8 mouse cellular contexts compared by ENCODE assay signal in the genomic region with DNA sequence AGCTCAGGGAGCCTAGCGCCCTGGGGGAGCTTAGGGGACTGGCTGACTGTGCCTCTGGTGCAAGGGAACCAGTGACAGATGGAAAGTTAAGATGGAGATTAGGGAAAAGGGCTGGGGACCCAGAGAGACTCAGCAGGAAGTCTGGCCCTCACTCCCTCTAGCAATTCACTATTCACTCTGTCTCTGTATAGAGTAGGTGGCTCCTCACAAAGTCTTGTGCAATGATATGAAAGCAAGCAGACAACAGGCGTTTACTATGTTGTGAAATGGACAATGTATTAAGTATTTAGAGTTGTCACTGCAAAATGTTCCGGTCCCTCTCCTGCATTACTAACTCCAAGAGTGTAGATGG. TPM values are rescaled to one million over a fixed set of nuclear protein-coding genes. Genes with fewer than 3 reads are reported as not detected.
A peak's percentile ranks its signal among the peaks of the same experiment; 100 is the strongest.
DNase-seq lines count a peak whose midpoint lies in the region; ATAC-seq and TF ChIP-seq lines count a peak whose summit lies in the region.

No protein-coding gene starts in this region.

- no peaks in the 10 kb centered on the region for H3K4me1 ChIP-seq in lung, embryonic 14.5 days (ENCODE audit: insufficient read depth)
- H3K4me1 ChIP-seq in forebrain, embryonic 12.5 days, result 0 out of 2 replicates have a peak, but pooled peaks cover 9% of the 10 kb centered on the region
- H3K4me1 ChIP-seq in limb, embryonic 12.5 days (replicated peaks), result peaks cover 3% of the 10 kb centered on the region; the same call in 1 of the 2 replicates
- peaks cover 3% of the 10 kb centered on the region for H3K4me1 ChIP-seq in neural tube, embryonic 14.5 days (ENCODE audit: control insufficient read depth, insufficient read depth, low read length)

- peak overlapping the region; percentile 56 for H3K9ac ChIP-seq in lung, embryonic 14.5 days
- peak overlapping the region; percentile 46 for H3K9ac ChIP-seq in forebrain, embryonic 12.5 days
- peak overlapping the region; percentile 72 for H3K9ac ChIP-seq in limb, embryonic 12.5 days (replicated peaks)
- H3K9ac ChIP-seq in neural tube, embryonic 14.5 days (replicated peaks; ENCODE audit: low read depth, low read length), result peak overlapping the region; percentile 72

- H3K9me3 ChIP-seq in lung, embryonic 14.5 days (ENCODE audit: low read depth, low read length), result no peaks in the 10 kb centered on the region
- no peaks in the 10 kb centered on the region for H3K9me3 ChIP-seq in forebrain, embryonic 12.5 days
- no peaks in the 10 kb centered on the region for H3K9me3 ChIP-seq in limb, embryonic 12.5 days
- no peaks in the 10 kb centered on the region for H3K9me3 ChIP-seq in neural tube, embryonic 14.5 days (ENCODE audit: control insufficient read depth, low read length)

- TF ChIP-seq CTCF in lung, embryonic 14.5 days (IDR thresholded peaks at IDR 0.05; ENCODE audit: low read depth), result no peak

- no peak for DNase-seq in lung, embryonic 14.5 days
- DNase-seq in lung, adult 18-20 months, result no peak
- no peak for DNase-seq in embryo, embryonic 11 days
- no peak for DNase-seq in kidney, postnatal 25 days

- no peaks in the 10 kb centered on the region for H3K27me3 ChIP-seq in lung, embryonic 14.5 days (ENCODE audit: insufficient read depth, low read length)
- no peaks in the 10 kb centered on the region for H3K27me3 ChIP-seq in forebrain, embryonic 12.5 days
- H3K27me3 ChIP-seq in limb, embryonic 12.5 days, result no peaks in the 10 kb centered on the region
- H3K27me3 ChIP-seq in neural tube, embryonic 14.5 days (ENCODE audit: control insufficient read depth, insufficient read depth, low read length), result no peaks in the 10 kb centered on the region

- H3K36me3 ChIP-seq in lung, embryonic 14.5 days (ENCODE audit: insufficient read depth), result no peaks in the 10 kb centered on the region
- no peaks in the 10 kb centered on the region for H3K36me3 ChIP-seq in forebrain, embryonic 12.5 days (replicated peaks)
- no peaks in the 10 kb centered on the region for H3K36me3 ChIP-seq in limb, embryonic 12.5 days
- no peaks in the 10 kb centered on the region for H3K36me3 ChIP-seq in neural tube, embryonic 14.5 days (ENCODE audit: control insufficient read depth, insufficient read depth, low read length)

- peak overlapping the region; percentile 81 for H3K27ac ChIP-seq in lung, embryonic 14.5 days (ENCODE audit: low read depth)
- no peak overlapping the region for H3K27ac ChIP-seq in forebrain, embryonic 12.5 days
- peak overlapping the region; percentile 56; the same call in 1 of the 2 replicates for H3K27ac ChIP-seq in limb, embryonic 12.5 days
- H3K27ac ChIP-seq in neural tube, embryonic 14.5 days (ENCODE audit: low read depth, low read length), result peak overlapping the region; percentile 55

- peak overlapping the region; percentile 73 for H3K4me2 ChIP-seq in lung, embryonic 14.5 days
- peak overlapping the region; percentile 81 for H3K4me2 ChIP-seq in forebrain, embryonic 12.5 days
- H3K4me2 ChIP-seq in limb, embryonic 12.5 days, result peak overlapping the region; percentile 86
- H3K4me2 ChIP-seq in neural tube, embryonic 14.5 days (ENCODE audit: low read depth, low read length), result peak overlapping the region; percentile 81

- peak; percentile 73 for ATAC-seq in lung, embryonic 14.5 days (ENCODE audit: insufficient read depth)
- no peak for ATAC-seq in forebrain, embryonic 12.5 days (ENCODE audit: low FRiP score)
- 0 out of 2 replicates have a peak, but pooled peaks have one; percentile 40 for ATAC-seq in limb, embryonic 12.5 days (ENCODE audit: insufficient number of reproducible peaks, insufficient read depth, low FRiP score, low TSS enrichment, low read depth)
- no peak for ATAC-seq in neural tube, embryonic 14.5 days (ENCODE audit: low read depth)
- ATAC-seq in frontal cortex, adult (ENCODE audit: low TSS enrichment), result no peak

- H3K4me3 ChIP-seq in lung, embryonic 14.5 days (ENCODE audit: low read depth, low read length), result peak overlapping the region; percentile 45
- H3K4me3 ChIP-seq in forebrain, embryonic 12.5 days (replicated peaks), result peak overlapping the region; percentile 46
- H3K4me3 ChIP-seq in limb, embryonic 12.5 days (replicated peaks), result peak overlapping the region; percentile 50
- H3K4me3 ChIP-seq in neural tube, embryonic 14.5 days (ENCODE audit: low read depth, low read length), result peak overlapping the region; percentile 45

- 43% methylated on average over 3 of the region's 3 CpGs for WGBS in lung, embryonic 14.5 days
- WGBS in forebrain, embryonic 12.5 days, result 38% methylated on average over 3 of the region's 3 CpGs
- WGBS in limb, embryonic 12.5 days, result 49% methylated on average over 3 of the region's 3 CpGs
- WGBS in neural tube, embryonic 14.5 days, result 41% methylated on average over 3 of the region's 3 CpGs

RNA-seq across cellular contexts. Expression of gene Gprin3, which starts 0.4 kb away (rescaled TPM):
- 6.2 and 7.1 TPM in 2 replicates for polyA plus RNA-seq in lung, embryonic 14.5 days (2014; fragmentation: Nextera tagmentation; extraction: Ambion mirVana)
- 0.42 and 0.52 TPM in 2 replicates for polyA plus RNA-seq in forebrain, embryonic 12.5 days (2016; fragmentation: Nextera tagmentation; extraction: Ambion mirVana)
- 0.82 and 0.93 TPM in 2 replicates for polyA plus RNA-seq in limb, embryonic 12.5 days (2016; fragmentation: Nextera tagmentation; extraction: Ambion mirVana)
- 6.2 and 9.7 TPM in 2 replicates for polyA plus RNA-seq in neural tube, embryonic 14.5 days (2014; fragmentation: Nextera tagmentation; extraction: Ambion mirVana)

Comparison
In these comparisons a context has a peak if more than half of its experiments do, and no peak if none do; other contexts are left out.
1. ATAC-seq: peak in lung, embryonic 14.5 days (single experiment) and limb, embryonic 12.5 days (single experiment); none in forebrain, embryonic 12.5 days (single experiment), neural tube, embryonic 14.5 days (single experiment) and frontal cortex, adult (single experiment).
2. Peak in every context shown above with its lines, with median percentiles within 50 percentile points of each other: H3K4me2 ChIP-seq, H3K4me3 ChIP-seq and H3K9ac ChIP-seq.